Mouse (Mus musculus): Measurements from ENCODE around the gene Cables2. TPM values are rescaled to one million over a fixed set of nuclear protein-coding genes. Genes with fewer than 3 reads are reported as not detected.

The Cables2 gene
- total RNA-seq, 1 experiment from 2014 or later, result 53.5 TPM

- ATAC-seq (ENCODE audit: extremely low read depth, insufficient number of reproducible peaks, low FRiP score, poor library complexity, severe bottlenecking), result no peak
These were observed 57.3 kb downstream of the Cables2 start for GRCm38 (mm10) chr2:180215951-180216350.

GRCm38 (mm10) chr2:180215011-180215461, 58.3 kb downstream of the Cables2 start:
- no peak for ATAC-seq (ENCODE audit: extremely low read depth, insufficient number of reproducible peaks, low FRiP score, poor library complexity, severe bottlenecking)

- no peak for ATAC-seq (ENCODE audit: extremely low read depth, insufficient number of reproducible peaks, low FRiP score, poor library complexity, severe bottlenecking)
These were observed 58.8 kb downstream of the Cables2 start for GRCm38 (mm10) chr2:180214352-180214978.

- no peak for ATAC-seq (ENCODE audit: extremely low read depth, insufficient number of reproducible peaks, low FRiP score, poor library complexity, severe bottlenecking)
These were observed 61.0 kb downstream of the Cables2 start for GRCm38 (mm10) chr2:180212255-180212654.

GRCm38 (mm10) chr2:180208976-180209375, 64.3 kb downstream of the Cables2 start:
- ATAC-seq (ENCODE audit: extremely low read depth, insufficient number of reproducible peaks, low FRiP score, poor library complexity, severe bottlenecking), result no peak

Other genes with a start within 250 kb of the Cables2 start
- 35.8 and 36.8 TPM in 2 replicates for gene Lsm14b, start 248.5 kb downstream of the Cables2 start, total RNA-seq (2017)
- gene Psma7, start 231.1 kb downstream of the Cables2 start, total RNA-seq (2017), result 139 and 147 TPM in 2 replicates
- 9.7 and 10.6 TPM in 2 replicates for gene Ss18l1, start 231.0 kb downstream of the Cables2 start, total RNA-seq (2017)
- gene Mtg2, start 202.9 kb downstream of the Cables2 start, total RNA-seq (2017), result 20.4 and 23.2 TPM in 2 replicates
- not detected in 2 replicates for gene Hrh3, start 169.0 kb downstream of the Cables2 start, total RNA-seq (2017)
- gene Osbpl2, start 154.2 kb downstream of the Cables2 start, total RNA-seq (2017), result 83.9 and 85.7 TPM in 2 replicates
- gene Adrm1, start 102.0 kb downstream of the Cables2 start, total RNA-seq (2017), result 73.4 and 75.9 TPM in 2 replicates
- under 0.01 TPM in 2 replicates for gene Lama5, start 47.6 kb downstream of the Cables2 start, total RNA-seq (2017)
- 798 and 852 TPM in 2 replicates for gene Rps21, start 16.1 kb downstream of the Cables2 start, total RNA-seq (2017)
- gene Rbbp8nl, start 16.4 kb upstream of the Cables2 start, total RNA-seq (2017), result not detected in 2 replicates
- not detected in 2 replicates for gene Gata5, start 61.2 kb upstream of the Cables2 start, total RNA-seq (2017)
- gene Slco4a1, start 182.7 kb upstream of the Cables2 start, total RNA-seq (2017), result 6.4 and 8.4 TPM in 2 replicates
- not detected in 2 replicates for gene Ntsr1, start 226.5 kb upstream of the Cables2 start, total RNA-seq (2017)

Measured in neutrophil, adult 5-6 weeks (primary cell).